Mouse (Mus musculus) layer of hippocampus, adult 8-10 months (tissue): ENCODE measurements around the gene Plcl2. TPM values are rescaled to one million over a fixed set of nuclear protein-coding genes. Genes with fewer than 3 reads are reported as not detected.
"Not testable (repeated sequence)": the region's sequence is repeated elsewhere in the genome, so short reads cannot be mapped to it uniquely, and the experiment has no call there.

Source experiments
- DNase-seq, 2 experiments: peaks; one replicate each; pipeline ENCODE4 v3.0.0; 2022; ENCODE audit warnings: low spot score in 2 of 2
- total RNA-seq, 4 experiments: library from RNA; stranded (reverse); gene quantifications; 2 replicates each; pipeline ENCODE4 v1.2.4; 2022

The Plcl2 gene
- total RNA-seq, 4 experiments from 2014 or later, result 60.1 to 64.1 (median 63.2) TPM

- DNase-seq, result no peak
Observed at GRCm38 (mm10) chr17:50530089-50530488, 20.9 kb downstream of the Plcl2 start.

- DNase-seq, result not testable (repeated sequence)
Observed at GRCm38 (mm10) chr17:50534889-50535288, 25.7 kb downstream of the Plcl2 start.

- no peak for DNase-seq
Observed at GRCm38 (mm10) chr17:50536409-50537194, 27.4 kb downstream of the Plcl2 start.

GRCm38 (mm10) chr17:50537786-50538185 is 28.6 kb downstream of the Plcl2 start:
- DNase-seq, result no peak

GRCm38 (mm10) chr17:50544860-50545259 is 35.7 kb downstream of the Plcl2 start:
- no peak for DNase-seq

- DNase-seq, result no peak
Observed at GRCm38 (mm10) chr17:50545274-50545673, 36.1 kb downstream of the Plcl2 start.

GRCm38 (mm10) chr17:50552130-50552529 is 42.9 kb downstream of the Plcl2 start:
- DNase-seq, result no peak

GRCm38 (mm10) chr17:50557566-50558238 is 48.5 kb downstream of the Plcl2 start:
- no peak for DNase-seq

GRCm38 (mm10) chr17:50558239-50558625 is 49.0 kb downstream of the Plcl2 start:
- no peak for DNase-seq

GRCm38 (mm10) chr17:50565376-50566123 is 56.3 kb downstream of the Plcl2 start:
- DNase-seq, result no peak

GRCm38 (mm10) chr17:50568846-50569245 is 59.6 kb downstream of the Plcl2 start:
- DNase-seq, result no peak

- DNase-seq, result not testable (repeated sequence)
Observed at GRCm38 (mm10) chr17:50570228-50570627, 61.0 kb downstream of the Plcl2 start.

- DNase-seq, result no peak
Observed at GRCm38 (mm10) chr17:50570681-50571398, 61.6 kb downstream of the Plcl2 start.

GRCm38 (mm10) chr17:50574161-50574560 is 65.0 kb downstream of the Plcl2 start:
- DNase-seq, result no peak

- no peak for DNase-seq
Observed at GRCm38 (mm10) chr17:50580416-50580815, 71.2 kb downstream of the Plcl2 start.

- DNase-seq, result no peak
Observed at GRCm38 (mm10) chr17:50586834-50587233, 77.6 kb downstream of the Plcl2 start.

- no peak for DNase-seq
Observed at GRCm38 (mm10) chr17:50587941-50588340, 78.7 kb downstream of the Plcl2 start.

- no peak for DNase-seq
Observed at GRCm38 (mm10) chr17:50600178-50600577, 91.0 kb downstream of the Plcl2 start.

GRCm38 (mm10) chr17:50600696-50601095 is 91.5 kb downstream of the Plcl2 start:
- no peak for DNase-seq

GRCm38 (mm10) chr17:50606890-50607289 is 97.7 kb downstream of the Plcl2 start:
- no peak for DNase-seq

GRCm38 (mm10) chr17:50609908-50610307 is 100.7 kb downstream of the Plcl2 start:
- DNase-seq, result no peak
